Comparison of ENCODE assay signal across 8 mouse cellular contexts in the genomic region with DNA sequence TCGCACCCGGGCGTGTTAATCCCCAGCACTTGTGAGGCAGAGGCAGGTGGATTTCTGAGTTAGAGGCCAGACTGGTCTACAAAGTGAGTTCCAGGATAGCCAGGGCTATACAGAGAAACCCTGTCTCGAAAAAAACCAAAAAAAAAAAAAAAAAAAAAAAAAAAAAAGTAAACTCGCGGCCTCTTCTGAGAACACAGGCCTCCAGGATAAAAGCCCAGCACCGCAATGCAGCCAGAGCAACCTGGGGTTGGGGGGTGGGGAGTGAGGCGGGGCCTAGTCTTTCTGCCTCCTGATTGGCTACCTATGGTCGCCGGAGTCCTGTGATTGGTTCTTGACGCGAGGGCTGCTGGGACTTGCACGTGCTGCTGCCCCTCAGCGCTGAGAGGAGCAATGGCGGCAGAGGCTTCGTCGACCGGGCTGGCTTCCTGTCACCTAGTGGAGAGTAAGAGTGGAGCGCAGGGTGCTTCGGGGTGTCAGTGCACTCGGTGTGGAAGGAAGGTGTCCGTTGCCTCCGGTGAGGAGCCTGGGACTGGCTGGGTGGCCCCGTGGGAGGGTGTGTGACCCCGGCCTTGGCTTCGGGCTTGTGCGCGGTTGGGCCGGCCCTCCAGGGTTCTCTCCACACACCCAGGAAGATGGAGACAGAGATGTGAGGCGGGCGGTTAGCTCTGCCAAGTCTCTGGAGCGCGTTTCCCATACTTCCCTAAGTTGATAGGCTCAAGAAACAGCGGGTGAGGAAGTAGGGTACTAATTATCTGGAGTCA. TPM values are rescaled to one million over a fixed set of nuclear protein-coding genes. Genes with fewer than 3 reads are reported as not detected.
A peak's percentile ranks its signal among the peaks of the same experiment; 100 is the strongest.
DNase-seq lines count a peak whose midpoint lies in the region; ATAC-seq lines count a peak whose summit lies in the region.

A gene (plus strand): TSS at position 271 of the 761 bp plus-strand sequence.

- H3K4me2 ChIP-seq in liver, embryonic 16.5 days (ENCODE audit: low read depth, low read length) = peak within 1 kb of the TSS; percentile 21; the same call in 1 of the 2 replicates

- 54% methylated on average over 34 of the region's 34 CpGs for WGBS in liver, embryonic 16.5 days (ENCODE audit: insufficient replicate concordance)

- no peaks in the 10 kb centered on the region for H3K9me3 ChIP-seq in liver, embryonic 16.5 days (replicated peaks; ENCODE audit: control insufficient read depth, low read length)

- DNase-seq in adrenal gland, adult 2 months = peak; percentile 11
- DNase-seq in adrenal gland, postnatal 4 days (ENCODE audit: low spot score in 2 of 2) = no peak
- DNase-seq in thymus, postnatal 4 days = peak; percentile 11
- no peak for DNase-seq in thymus, postnatal 14 days
- DNase-seq in urinary bladder, postnatal 14 days (ENCODE audit: low spot score) = no peak
- DNase-seq in left cerebral cortex, adult 8-10 months (ENCODE audit: low spot score in 2 of 2) = no peak

- H3K9ac ChIP-seq in liver, embryonic 16.5 days (ENCODE audit: low read depth, low read length) = no peak within 1 kb of the TSS

- no peak for ATAC-seq in liver, embryonic 16.5 days (ENCODE audit: low read depth)
- ATAC-seq in monocyte, adult 5-6 weeks (replicated peaks; ENCODE audit: insufficient number of reproducible peaks, low FRiP score, low TSS enrichment, poor library complexity, severe bottlenecking) = no peak

- no peaks in the 10 kb centered on the region for H3K36me3 ChIP-seq in liver, embryonic 16.5 days (ENCODE audit: control insufficient read depth, insufficient read depth)

- no peaks in the 10 kb centered on the region for H3K27me3 ChIP-seq in liver, embryonic 16.5 days (ENCODE audit: control insufficient read depth, insufficient read depth, low read depth, low read length)

- H3K4me3 ChIP-seq in liver, embryonic 16.5 days (ENCODE audit: low read depth, low read length) = 0 out of 2 replicates have a peak within 1 kb of the TSS, but pooled peaks have one; percentile 20

- no peak within 1 kb of the TSS for H3K27ac ChIP-seq in liver, embryonic 16.5 days (ENCODE audit: low read length)

- H3K4me1 ChIP-seq in liver, embryonic 16.5 days (ENCODE audit: control insufficient read depth, low read depth, low read length) = no peaks in the 10 kb centered on the region

RNA-seq across cellular contexts. Expression of the gene that starts here (rescaled TPM):
- under 1 TPM; 0.69 to 0.84 TPM for total RNA-seq in adrenal gland, adult 2 months (2021)
- 0.02 TPM in 1 of 2 replicates, not detected in the other for polyA plus RNA-seq in adrenal gland, adult 2 months (2012; rRNA removed)
- 1 to 10 TPM; 1.4 to 1.7 TPM for total RNA-seq in adrenal gland, postnatal 4 days (2021)
- polyA plus RNA-seq in liver, embryonic 16.5 days (2015; fragmentation: Nextera tagmentation; extraction: Ambion mirVana) = 0.57 and 1.1 TPM in 2 replicates
- total RNA-seq in monocyte, adult 5-6 weeks (2017) = 0.64 to 2.1 TPM (median 0.67 TPM) in 3 replicates
- 1 to 10 TPM in 3 of 4 experiments, under 1 TPM in 1; 0.94 to 1.9 (median 1.9) TPM for total RNA-seq in left cerebral cortex, adult 8-10 months (2022)

Comparison
In these comparisons a context has a peak if more than half of its experiments do, and no peak if none do; other contexts are left out.
1. Peak in DNase-seq in adrenal gland, adult 2 months; RNA of the gene not detected or under 1 TPM.